Mouse (Mus musculus) limb, embryonic 11.5 days (tissue): ENCODE measurements around the gene Olfr961. TPM values are rescaled to one million over a fixed set of nuclear protein-coding genes. Genes with fewer than 3 reads are reported as not detected.

Experiments used
- ATAC-seq: fragments of 200-750 bp; cut with Nextera tagmentation; 2 replicates; pipeline ENCODE4 v1.8.0; 2017; ENCODE audit warnings: low read depth; ENCODE audit not compliant: insufficient number of reproducible peaks, low FRiP score, low TSS enrichment
- DNase-seq: peaks from one replicate; pipeline ENCODE4 v3.0.0-alpha.2; 2015; ENCODE audit warnings: low spot score
- H3K27ac ChIP-seq: fragments of 300-500 bp; sonication (generic); replicated peaks from 2 replicates; pipeline ENCODE4 v1.5.1; 2014; ENCODE audit warnings: low read depth, mild to moderate bottlenecking, low read length
- H3K27me3 ChIP-seq: fragments of 300-500 bp; sonication (generic); 2 replicates; pipeline ENCODE4 v1.6.1; 2014; ENCODE audit warnings: mild to moderate bottlenecking, low read length, mixed read lengths; ENCODE audit not compliant: control insufficient read depth, insufficient read depth
- H3K36me3 ChIP-seq: fragments of 300-500 bp; sonication (generic); 2 replicates; pipeline ENCODE4 v1.6.1; 2014; ENCODE audit warnings: mild to moderate bottlenecking, low read length, moderate library complexity, mixed read lengths; ENCODE audit not compliant: control insufficient read depth, insufficient read depth
- H3K4me1 ChIP-seq: fragments of 300-500 bp; sonication (generic); 2 replicates; pipeline ENCODE4 v1.6.1; 2014; ENCODE audit warnings: low read length, mixed read lengths; ENCODE audit not compliant: control insufficient read depth, insufficient read depth
- H3K4me2 ChIP-seq: fragments of 300-500 bp; sonication (generic); 2 replicates; pipeline ENCODE4 v1.6.1; 2014; ENCODE audit warnings: low read depth, mild to moderate bottlenecking, moderate library complexity; ENCODE audit not compliant: severe bottlenecking
- H3K4me3 ChIP-seq: fragments of 300-500 bp; sonication (generic); 2 replicates; pipeline ENCODE4 v1.5.1; 2014; ENCODE audit warnings: low read depth, low read length
- H3K9ac ChIP-seq: fragments of 300-500 bp; sonication (generic); 2 replicates; pipeline ENCODE4 v1.6.1; 2014; ENCODE audit warnings: mild to moderate bottlenecking, low read length
- H3K9me3 ChIP-seq: fragments of 300-500 bp; sonication (generic); 2 replicates; pipeline ENCODE4 v1.6.1; 2016; ENCODE audit warnings: low read length; ENCODE audit not compliant: control insufficient read depth
- WGBS: fragments of 180-500 bp; shearing (Covaris S2); extraction: QIAGEN DNeasy Blood & Tissue Kit; methylation state at CpG from one replicate; pipeline ENCODE4 v1.1.7; 2014; 5-methylcytosine and 5-hydroxymethylcytosine counted together
- polyA plus RNA-seq: library from polyadenylated mRNA; unstranded; fragments of >200 nt; fragmentation: Nextera tagmentation; extraction: Ambion mirVana; gene quantifications from 2 replicates; pipeline ENCODE4 v1.2.1, GENCODE M21; 2014

Olfr961 gene
- polyA plus RNA-seq, 1 experiment from 2014 or later: not detected

DNA sequence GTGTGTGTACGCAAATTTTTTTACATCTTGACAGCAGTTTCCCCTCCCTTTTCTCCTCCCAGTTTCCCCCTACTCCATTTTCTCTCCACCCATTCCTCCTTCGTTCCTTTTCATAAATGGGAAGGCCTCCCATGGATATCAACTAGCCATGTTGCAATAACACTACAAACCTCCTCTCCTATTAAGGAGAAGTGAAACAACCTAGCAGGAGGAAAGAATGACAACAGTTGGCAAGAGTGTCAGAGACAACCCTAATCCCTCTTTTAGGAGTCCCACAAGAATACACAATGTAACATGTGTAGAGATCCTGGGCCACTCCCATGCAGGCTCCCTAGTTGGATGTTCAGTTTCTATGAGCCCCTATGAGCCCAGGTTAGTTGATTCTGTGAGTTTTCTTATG, 29.9 kb downstream of the Olfr961 start:
- H3K4me1 ChIP-seq: no peaks in the 10 kb centered on the region
- no peak overlapping the region for H3K4me2 ChIP-seq
- no peak overlapping the region for H3K9ac ChIP-seq
- WGBS: 85% methylated on average over 2 of the region's 2 CpGs
- no peaks in the 10 kb centered on the region for H3K36me3 ChIP-seq
- H3K27ac ChIP-seq: no peak overlapping the region
- H3K4me3 ChIP-seq: no peak overlapping the region
- no peaks in the 10 kb centered on the region for H3K9me3 ChIP-seq
- ATAC-seq (no peak), DNase-seq (no peak)
- no peaks in the 10 kb centered on the region for H3K27me3 ChIP-seq

DNA sequence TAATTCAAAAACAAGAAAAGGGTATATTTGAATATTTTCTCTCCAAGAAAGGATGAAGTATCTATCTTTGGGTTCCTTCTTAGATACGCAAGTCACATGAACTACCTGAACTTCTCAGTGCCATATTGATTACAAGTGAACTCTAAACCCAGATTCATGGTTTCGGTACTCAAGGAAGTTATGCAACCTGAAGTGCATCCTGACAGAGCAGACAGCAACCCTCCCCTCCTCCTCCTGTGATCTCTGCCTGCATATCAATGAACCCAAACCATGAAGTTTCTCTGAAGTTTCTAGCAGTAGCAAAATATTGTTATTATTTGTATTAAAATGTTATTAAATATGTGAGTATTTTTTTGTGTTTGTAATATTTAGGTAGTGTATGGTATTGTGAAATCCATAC, 33.7 kb downstream of the Olfr961 start:
- H3K9me3 ChIP-seq: no peaks in the 10 kb centered on the region
- H3K9ac ChIP-seq: no peak overlapping the region
- WGBS: 92% methylated on average over 2 of the region's 2 CpGs
- no peak overlapping the region for H3K27ac ChIP-seq
- no peak overlapping the region for H3K4me2 ChIP-seq
- no peaks in the 10 kb centered on the region for H3K4me1 ChIP-seq
- no peaks in the 10 kb centered on the region for H3K36me3 ChIP-seq
- no peak overlapping the region for H3K4me3 ChIP-seq
- ATAC-seq: no peak
- no peaks in the 10 kb centered on the region for H3K27me3 ChIP-seq
- no peak for DNase-seq

DNA sequence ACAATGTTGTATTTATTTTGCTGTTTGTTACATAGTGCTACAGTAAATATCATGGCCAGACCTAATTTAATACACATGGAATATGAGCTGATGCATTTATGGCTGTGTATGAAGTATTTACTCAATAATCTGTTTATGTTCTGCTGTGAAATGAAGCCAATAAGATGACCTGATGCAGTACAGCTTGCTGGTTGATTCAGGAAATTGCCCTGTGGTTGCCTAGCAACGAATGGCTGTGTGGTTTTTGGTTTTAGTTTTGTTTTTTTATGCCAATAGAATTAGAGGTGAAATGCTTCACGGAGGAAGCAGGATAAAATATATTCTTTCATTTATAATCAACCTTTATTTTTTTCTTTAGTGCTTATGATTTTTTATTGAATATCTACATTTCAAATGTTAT, 34.4 kb downstream of the Olfr961 start:
- Histone ChIP-seq H3K9me3 (no peaks in the 10 kb centered on the region), H3K36me3 (no peaks in the 10 kb centered on the region), H3K4me3 (no peak overlapping the region), H3K27me3 (no peaks in the 10 kb centered on the region), H3K4me1 (no peaks in the 10 kb centered on the region), H3K4me2 (no peak overlapping the region), H3K9ac (no peak overlapping the region), H3K27ac (no peak overlapping the region)
- ATAC-seq (peak; percentile 26; the same call in 1 of the 2 replicates), DNase-seq (no peak)
- 69% methylated on average over 2 of the region's 2 CpGs for WGBS

Other genes starting within 250 kb of the Olfr961 start
- not detected in 2 replicates for gene Olfr952, start 217.9 kb upstream of the Olfr961 start, polyA plus RNA-seq
- gene Olfr954, start 188.4 kb upstream of the Olfr961 start, polyA plus RNA-seq: not detected in 2 replicates
- not detected in 2 replicates for gene Olfr955, start 173.1 kb upstream of the Olfr961 start, polyA plus RNA-seq
- not detected in 2 replicates for gene Olfr44, start 151.1 kb upstream of the Olfr961 start, polyA plus RNA-seq
- gene Olfr957, start 129.3 kb upstream of the Olfr961 start, polyA plus RNA-seq: not detected in 2 replicates
- not detected in 2 replicates for gene Olfr958, start 91.0 kb upstream of the Olfr961 start, polyA plus RNA-seq
- not detected in 2 replicates for gene Olfr959, start 69.5 kb upstream of the Olfr961 start, polyA plus RNA-seq
- gene AW551984, start 40.7 kb upstream of the Olfr961 start, polyA plus RNA-seq: 9.4 and 12.9 TPM in 2 replicates
- not detected in 2 replicates for gene Olfr148, start 34.4 kb upstream of the Olfr961 start, polyA plus RNA-seq
- not detected in 2 replicates for gene Olfr960, start 23.7 kb upstream of the Olfr961 start, polyA plus RNA-seq
- gene Olfr963, start 22.1 kb downstream of the Olfr961 start, polyA plus RNA-seq: not detected in 2 replicates
- gene Olfr149, start 62.0 kb downstream of the Olfr961 start, polyA plus RNA-seq: not detected in 2 replicates
- gene Olfr965, start 66.3 kb downstream of the Olfr961 start, polyA plus RNA-seq: not detected in 2 replicates
- not detected in 2 replicates for gene Olfr150, start 85.9 kb downstream of the Olfr961 start, polyA plus RNA-seq
- not detected in 2 replicates for gene Olfr967, start 101.2 kb downstream of the Olfr961 start, polyA plus RNA-seq
- not detected in 2 replicates for gene Olfr968, start 138.2 kb downstream of the Olfr961 start, polyA plus RNA-seq
- not detected in 2 replicates for gene Olfr969, start 145.9 kb downstream of the Olfr961 start, polyA plus RNA-seq
- gene Olfr970, start 163.8 kb downstream of the Olfr961 start, polyA plus RNA-seq: not detected in 2 replicates
- gene Olfr971, start 191.8 kb downstream of the Olfr961 start, polyA plus RNA-seq: not detected in 2 replicates
- not detected in 2 replicates for gene Olfr972, start 221.3 kb downstream of the Olfr961 start, polyA plus RNA-seq